Mouse (Mus musculus): ENCODE results near the gene Grip1. TPM values are rescaled to one million over a fixed set of nuclear protein-coding genes. Genes with fewer than 3 reads are reported as not detected.

The Grip1 gene
- polyA plus RNA-seq, 1 experiment from 2014 or later = 2.3 TPM

Other genes with a start within 250 kb of the Grip1 start
- gene Cand1, start 213.8 kb upstream of the Grip1 start, polyA plus RNA-seq (2015; fragmentation: Nextera tagmentation; extraction: Ambion mirVana) = 51.4 and 51.5 TPM in 2 replicates

Measured in stomach, embryonic 15.5 days (tissue).